Mouse (Mus musculus) myocyte (in vitro differentiated cells): ENCODE data around the gene Tbx21. TPM values are rescaled to one million over a fixed set of nuclear protein-coding genes. Genes with fewer than 3 reads are reported as not detected.
A peak's percentile ranks its signal among the peaks of the same experiment; 100 is the strongest.

Source experiments
- H3K27me3 ChIP-seq: one replicate; pipeline ENCODE4 v1.6.1; 2011; ENCODE audit not compliant: control insufficient read depth, insufficient read depth, insufficient read length
- H3K36me3 ChIP-seq: one replicate; pipeline ENCODE4 v1.6.1; 2011; ENCODE audit not compliant: control insufficient read depth, insufficient read depth
- H3K4me2 ChIP-seq: one replicate; pipeline ENCODE4 v1.6.1; 2011; ENCODE audit warnings: low read depth, control low read depth
- H3K4me3 ChIP-seq: one replicate; pipeline ENCODE4 v1.5.1; 2011; ENCODE audit warnings: mild to moderate bottlenecking, control low read depth, moderate library complexity
- H3K79me2 ChIP-seq: one replicate; pipeline ENCODE4 v1.6.1; 2011; ENCODE audit not compliant: control insufficient read depth, insufficient read depth
- H3ac ChIP-seq: one replicate; pipeline ENCODE4 v1.6.1; 2011; ENCODE audit not compliant: control insufficient read depth, insufficient read length
- CEBPB ChIP-seq: IDR thresholded peaks from 2 replicates; pipeline ENCODE4 v1.6.1; 2011; ENCODE audit warnings: mild to moderate bottlenecking, moderate library complexity; ENCODE audit not compliant: poor library complexity, insufficient read depth, severe bottlenecking
- E2F4 ChIP-seq: IDR thresholded peaks from one replicate; pipeline ENCODE4 v1.6.1; 2011; ENCODE audit warnings: mild to moderate bottlenecking, control low read depth, moderate library complexity; ENCODE audit not compliant: insufficient read depth
- MAX ChIP-seq: IDR thresholded peaks from one replicate; pipeline ENCODE4 v1.6.1; 2011; ENCODE audit warnings: low read depth, mild to moderate bottlenecking, control low read depth
- MYOD1 ChIP-seq, 3 experiments: IDR thresholded peaks; one replicate each; pipeline ENCODE4 v1.6.1; 2011; ENCODE audit warnings: control low read depth in 2 of 3, low read depth in 2 of 3, mild to moderate bottlenecking in 2 of 3, moderate library complexity in 1 of 3; ENCODE audit not compliant: insufficient read length in 2 of 3, control insufficient read depth in 1 of 3
- MYOG ChIP-seq, 3 experiments: IDR thresholded peaks; one replicate each; pipeline ENCODE4 v1.6.1; 2011; ENCODE audit warnings: control low read depth in 2 of 3, low read depth in 2 of 3, mild to moderate bottlenecking in 2 of 3; ENCODE audit not compliant: insufficient read length in 2 of 3, control insufficient read depth in 1 of 3, insufficient read depth in 1 of 3
- POLR2A ChIP-seq: IDR thresholded peaks from one replicate; pipeline ENCODE4 v1.6.1; 2011; ENCODE audit warnings: low read depth, mild to moderate bottlenecking, control low read depth, moderate library complexity; ENCODE audit not compliant: insufficient read length
- POLR2AphosphoS2 ChIP-seq: IDR thresholded peaks from one replicate; pipeline ENCODE4 v1.6.1; 2011; ENCODE audit warnings: low read depth, control low read depth; ENCODE audit not compliant: insufficient read length
- REST ChIP-seq: IDR thresholded peaks from one replicate; pipeline ENCODE4 v1.6.1; 2011; ENCODE audit warnings: mild to moderate bottlenecking, control low read depth, moderate library complexity; ENCODE audit not compliant: insufficient read depth, insufficient read length
- SRF ChIP-seq: IDR thresholded peaks from one replicate; pipeline ENCODE4 v1.6.1; 2011; ENCODE audit warnings: low read depth; ENCODE audit not compliant: control insufficient read depth, insufficient read length
- TCF12 ChIP-seq: IDR thresholded peaks from one replicate; pipeline ENCODE4 v1.6.1; 2011; ENCODE audit warnings: mild to moderate bottlenecking, control low read depth; ENCODE audit not compliant: poor library complexity, insufficient read depth, severe bottlenecking
- TCF3 ChIP-seq: IDR thresholded peaks from one replicate; pipeline ENCODE4 v1.6.1; 2011; ENCODE audit warnings: low read depth, control low read depth; ENCODE audit not compliant: insufficient read length
- USF1 ChIP-seq: IDR thresholded peaks from one replicate; pipeline ENCODE4 v1.6.1; 2011; ENCODE audit warnings: low read depth, mild to moderate bottlenecking, control low read depth, moderate library complexity
- polyA plus RNA-seq: library from polyadenylated mRNA; unstranded; fragments of >200 nt; fragmentation: generic; extraction: Trizol; gene quantifications from one replicate; pipeline ENCODE4 v1.2.1, GENCODE M21; 2012; ENCODE audit warnings: missing spikeins

Gene Tbx21
- polyA plus RNA-seq, 1 experiment: not detected

DNA sequence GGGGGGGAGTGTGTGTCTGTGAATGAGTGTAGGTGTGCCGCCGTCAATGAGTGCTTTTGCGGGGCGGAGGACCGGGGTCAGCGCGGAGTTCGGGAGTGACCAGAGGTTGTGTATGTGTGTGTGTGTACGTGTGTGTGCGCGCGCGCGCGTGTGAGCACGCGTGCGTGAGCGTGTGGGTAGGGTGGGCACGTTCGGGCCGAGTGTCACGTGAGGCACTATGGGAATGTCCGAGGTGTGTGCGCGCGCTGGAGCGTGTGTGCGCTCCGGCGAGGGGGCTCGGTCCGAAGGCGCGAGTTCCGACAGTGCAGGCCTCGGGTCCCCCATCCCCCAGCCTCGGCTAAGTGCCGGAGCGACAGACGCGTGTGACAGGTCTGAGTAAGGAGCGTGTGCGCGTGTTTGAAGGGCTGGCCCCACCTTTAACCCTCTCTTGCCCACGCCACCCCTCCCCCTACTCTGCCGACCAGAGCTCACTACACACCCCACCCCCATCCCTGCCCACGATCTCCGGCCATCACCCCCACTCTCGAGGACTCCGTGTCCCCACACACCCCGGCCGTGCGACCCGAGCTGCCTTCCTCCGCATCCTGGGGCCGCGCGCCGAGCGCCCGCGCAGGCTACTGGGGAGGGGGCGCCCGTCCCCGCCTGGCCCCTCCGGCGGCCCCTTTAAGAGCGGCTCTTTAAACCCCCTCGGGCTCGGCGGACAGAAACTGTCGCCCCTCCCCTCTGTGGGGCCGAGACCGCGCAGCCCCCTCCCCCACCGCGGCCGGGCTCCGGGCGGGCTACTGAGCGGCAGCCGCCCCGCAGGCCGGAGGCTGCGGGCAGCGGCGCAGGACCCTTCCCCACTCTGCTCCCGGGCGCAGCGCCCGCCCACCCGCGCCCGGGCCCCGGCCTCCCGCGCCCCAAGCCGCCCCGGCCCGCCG lies 35.5 kb upstream of the Tbx21 start:
- Histone ChIP-seq H3K4me3 (no peak overlapping the region), H3K4me2 (peak overlapping the region; percentile 64), H3K27me3 (peaks cover 40% of the 10 kb centered on the region), H3K36me3 (no peaks in the 10 kb centered on the region), H3K79me2 (no peaks in the 10 kb centered on the region), H3ac (peak overlapping the region; percentile 6)
- TF ChIP-seq USF1: no peak
- no peak for TF ChIP-seq POLR2AphosphoS2
- no peak for TF ChIP-seq REST
- no peak for TF ChIP-seq TCF3
- no peak for TF ChIP-seq CEBPB
- TF ChIP-seq TCF12: no peak
- no peak for TF ChIP-seq POLR2A
- TF ChIP-seq SRF: no peak
- no peak for TF ChIP-seq MYOG (IDR thresholded peaks at IDR 0.05; ENCODE audit: control insufficient read depth in 1 of 3, insufficient read depth in 1 of 3, insufficient read length in 2 of 3, low read depth in 2 of 3)
- no peak for TF ChIP-seq MAX
- no peak for TF ChIP-seq MYOD1 (IDR thresholded peaks at IDR 0.05; ENCODE audit: control insufficient read depth in 1 of 3, insufficient read length in 2 of 3, low read depth in 2 of 3)
- no peak for TF ChIP-seq E2F4

GRCm38 (mm10) chr11:97149995-97150410 lies 34.9 kb upstream of the Tbx21 start:
- H3ac ChIP-seq: no peak overlapping the region
- H3K4me3 ChIP-seq: no peak overlapping the region
- H3K27me3 ChIP-seq: peaks cover 40% of the 10 kb centered on the region
- TF ChIP-seq SRF: no peak
- TF ChIP-seq POLR2AphosphoS2: no peak
- no peak for TF ChIP-seq TCF3
- TF ChIP-seq E2F4: no peak
- TF ChIP-seq CEBPB: no peak
- no peak for TF ChIP-seq MYOD1 (IDR thresholded peaks at IDR 0.05; ENCODE audit: control insufficient read depth in 1 of 3, insufficient read length in 2 of 3, low read depth in 2 of 3)
- no peak for TF ChIP-seq REST
- no peaks in the 10 kb centered on the region for H3K79me2 ChIP-seq
- H3K36me3 ChIP-seq: no peaks in the 10 kb centered on the region
- H3K4me2 ChIP-seq: peak overlapping the region; percentile 64

DNA sequence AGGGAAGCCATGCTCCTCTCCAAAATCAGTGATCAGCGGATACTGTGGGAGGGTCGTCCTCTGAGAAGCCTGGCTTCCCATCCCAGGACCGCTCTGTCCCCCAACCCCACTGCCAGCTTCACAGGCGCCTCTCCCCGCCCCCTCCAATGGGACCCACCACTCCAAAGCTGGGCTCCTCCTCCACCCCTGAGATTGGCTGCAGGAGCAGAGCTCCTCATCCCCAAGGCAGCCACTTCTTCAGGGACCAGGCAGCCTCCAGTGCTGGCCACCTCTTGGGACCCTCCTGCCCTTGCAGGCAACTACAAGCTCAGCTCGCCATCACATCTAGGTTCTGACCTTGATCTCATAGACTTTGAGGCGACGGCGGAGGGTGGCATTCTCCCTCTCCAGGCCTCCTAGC lies 33.9 kb upstream of the Tbx21 start:
- no peak overlapping the region for H3K4me3 ChIP-seq
- TF ChIP-seq USF1 (no peak), TCF12 (no peak), REST (no peak), TCF3 (no peak), MAX (no peak), SRF (no peak), POLR2A (no peak)
- H3K4me2 ChIP-seq: no peak overlapping the region
- H3K79me2 ChIP-seq: no peaks in the 10 kb centered on the region
- H3ac ChIP-seq: no peak overlapping the region
- no peaks in the 10 kb centered on the region for H3K36me3 ChIP-seq
- peaks cover 40% of the 10 kb centered on the region for H3K27me3 ChIP-seq

- TF ChIP-seq MYOG (IDR thresholded peaks at IDR 0.05; ENCODE audit: control insufficient read depth in 1 of 3, insufficient read depth in 1 of 3, insufficient read length in 2 of 3, low read depth in 2 of 3): no peak
- TF ChIP-seq SRF: no peak
- no peak for TF ChIP-seq CEBPB
- no peak for TF ChIP-seq MAX
- no peak for TF ChIP-seq TCF3
- TF ChIP-seq REST: no peak
- no peak for TF ChIP-seq E2F4
- no peak for TF ChIP-seq POLR2A
- no peak for TF ChIP-seq MYOD1 (IDR thresholded peaks at IDR 0.05; ENCODE audit: control insufficient read depth in 1 of 3, insufficient read length in 2 of 3, low read depth in 2 of 3)
- TF ChIP-seq POLR2AphosphoS2: no peak
- no peak for TF ChIP-seq TCF12
- TF ChIP-seq USF1: no peak
- H3K27me3 ChIP-seq: peaks cover 40% of the 10 kb centered on the region
These were observed 33.5 kb upstream of the Tbx21 start for GRCm38 (mm10) chr11:97148591-97148990.

More at GRCm38 (mm10) chr11:97148591-97148990, 33.5 kb upstream of the Tbx21 start:
- Histone ChIP-seq H3K4me3 (no peak overlapping the region), H3K36me3 (no peaks in the 10 kb centered on the region), H3K4me2 (no peak overlapping the region), H3ac (no peak overlapping the region), H3K79me2 (no peaks in the 10 kb centered on the region)
